Mouse (Mus musculus): ENCODE results near the gene Ephb1.
A peak's percentile ranks its signal among the peaks of the same experiment; 100 is the strongest.

Ephb1 gene

GRCm38 (mm10) chr9:102305432-102306100, 48.9 kb downstream of the Ephb1 start:
- DNase-seq (ENCODE audit: low spot score): no peak

- DNase-seq (ENCODE audit: low spot score): peak; percentile 32
Observed at GRCm38 (mm10) chr9:102304796-102305195, 49.7 kb downstream of the Ephb1 start.

GRCm38 (mm10) chr9:102303882-102304281, 50.6 kb downstream of the Ephb1 start:
- DNase-seq (ENCODE audit: low spot score): no peak

DNA sequence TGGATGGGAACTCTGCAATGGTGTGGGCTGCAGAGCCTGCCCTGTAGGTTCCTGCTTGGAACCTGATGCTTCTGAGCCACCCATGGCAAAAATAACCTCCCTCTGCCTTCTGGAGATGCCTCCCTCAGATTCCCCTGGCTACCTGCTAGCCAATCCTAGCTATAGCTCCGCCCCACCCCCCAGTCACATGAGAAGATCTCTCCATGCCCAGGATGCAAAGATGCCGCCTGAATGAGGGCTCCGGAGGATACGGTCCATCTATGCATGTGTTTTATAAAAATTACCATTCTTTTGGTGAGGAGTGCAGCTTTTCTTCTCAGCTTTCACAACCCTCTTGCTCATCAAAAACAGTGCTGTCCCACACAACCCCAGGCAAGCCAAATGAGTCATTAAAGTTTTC, 53.5 kb downstream of the Ephb1 start:
- no peak for DNase-seq (ENCODE audit: low spot score)

DNA sequence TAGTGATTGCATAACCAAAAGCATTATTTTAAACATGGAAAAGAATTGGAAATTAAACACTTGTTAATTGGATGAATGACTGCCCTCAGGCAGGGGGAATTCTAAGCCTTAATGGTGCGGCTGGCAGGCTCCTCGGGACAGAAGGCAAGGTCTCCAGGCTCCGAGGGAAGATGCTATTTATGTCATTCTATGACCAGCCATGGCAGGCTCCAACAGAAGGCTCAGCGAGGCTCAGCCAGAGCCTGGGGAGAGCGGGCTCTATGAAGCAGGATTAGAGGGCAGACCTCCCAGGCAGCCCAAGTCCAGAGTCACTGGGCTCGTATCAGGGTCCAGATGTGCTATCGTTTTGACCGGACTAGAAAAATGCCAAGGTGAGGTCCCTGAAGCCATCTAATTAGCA, 55.8 kb downstream of the Ephb1 start:
- no peak for DNase-seq (ENCODE audit: low spot score)

- DNase-seq (ENCODE audit: low spot score): no peak
Observed at GRCm38 (mm10) chr9:102297986-102298385, 56.5 kb downstream of the Ephb1 start.

GRCm38 (mm10) chr9:102297176-102297575, 57.3 kb downstream of the Ephb1 start:
- DNase-seq (ENCODE audit: low spot score): no peak

DNA sequence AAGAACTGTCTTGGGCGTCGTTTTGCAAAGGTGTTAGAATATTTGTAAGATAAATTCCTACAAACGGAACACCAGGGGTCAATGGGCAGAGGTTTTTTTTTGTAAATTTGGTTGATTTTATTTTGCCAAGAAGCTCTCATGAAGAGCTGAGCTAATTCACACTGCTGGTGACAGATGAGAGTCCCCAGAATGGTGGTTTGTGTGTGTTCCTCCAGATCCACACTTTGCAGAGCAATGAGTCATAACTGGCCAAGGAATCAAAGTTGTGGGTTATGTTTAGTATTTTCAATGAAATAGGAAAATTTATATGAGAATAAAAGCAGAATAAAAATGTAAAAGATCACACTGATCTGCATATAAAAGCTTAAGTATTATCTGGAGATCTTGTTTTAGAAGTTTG, 60.9 kb downstream of the Ephb1 start:
- no peak for DNase-seq (ENCODE audit: low spot score)

GRCm38 (mm10) chr9:102291230-102291629, 63.3 kb downstream of the Ephb1 start:
- no peak for DNase-seq (ENCODE audit: low spot score)

- no peak for DNase-seq (ENCODE audit: low spot score)
Observed at GRCm38 (mm10) chr9:102288356-102288755, 66.1 kb downstream of the Ephb1 start.

DNA sequence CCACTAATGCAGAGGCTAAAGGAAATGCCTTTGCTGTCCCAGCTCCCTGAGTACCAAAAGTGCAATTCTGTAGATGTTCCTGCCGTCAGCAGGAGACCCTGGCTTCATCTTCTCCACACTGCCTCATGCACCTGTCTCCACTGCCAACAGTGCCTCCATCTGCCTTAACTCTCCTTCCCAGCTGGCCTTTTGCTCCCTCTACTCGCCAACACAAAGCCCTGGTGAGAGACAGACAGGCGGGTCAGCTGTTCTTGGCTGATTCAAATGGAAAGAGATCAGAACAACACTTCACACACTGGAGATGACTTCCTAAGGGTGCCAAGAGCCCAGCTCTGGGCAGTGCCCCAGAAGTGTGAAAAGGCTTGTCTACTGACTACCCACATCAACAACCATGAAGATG, 78.6 kb downstream of the Ephb1 start:
- DNase-seq (ENCODE audit: low spot score): no peak

- no peak for DNase-seq (ENCODE audit: low spot score)
Observed at GRCm38 (mm10) chr9:102274016-102274415, 80.5 kb downstream of the Ephb1 start.

- DNase-seq (ENCODE audit: low spot score): no peak
Observed at GRCm38 (mm10) chr9:102273469-102273808, 81.1 kb downstream of the Ephb1 start.

DNA sequence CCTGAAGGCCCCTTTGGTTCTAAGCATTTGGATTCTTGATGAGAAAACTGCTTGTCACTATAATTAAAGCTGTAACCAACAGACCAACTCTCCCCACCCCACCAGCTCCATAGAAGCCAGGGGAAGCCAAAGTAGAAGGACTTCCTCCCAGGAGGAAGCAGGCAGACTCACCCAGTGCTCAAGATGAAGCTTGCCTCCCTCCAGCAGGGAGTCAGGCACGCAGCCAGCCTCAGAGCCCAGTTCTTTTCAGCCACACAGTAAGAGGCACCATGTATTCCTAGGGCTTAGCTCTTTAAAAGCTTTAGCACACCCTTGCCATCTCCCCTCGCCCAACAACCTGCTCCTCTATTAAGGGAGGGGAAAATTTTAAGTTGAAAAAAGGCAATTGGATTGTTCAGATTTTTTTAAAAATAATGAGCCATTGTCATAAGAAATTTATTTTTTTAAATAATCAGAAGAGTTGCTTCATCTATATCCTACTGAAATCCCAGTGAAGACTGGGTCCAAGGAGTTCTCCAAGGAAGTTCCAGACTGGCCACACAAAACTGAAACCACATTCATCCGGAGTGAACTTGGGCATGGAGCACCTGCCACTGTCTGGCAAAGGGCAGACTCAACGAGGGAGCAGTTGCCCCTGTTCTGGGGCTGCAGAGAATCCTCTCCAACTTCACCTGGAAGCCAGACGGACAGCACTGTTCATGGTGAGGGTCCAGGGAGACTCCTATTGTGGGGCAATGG, 81.6 kb downstream of the Ephb1 start:
- no peak for DNase-seq (ENCODE audit: low spot score)

DNA sequence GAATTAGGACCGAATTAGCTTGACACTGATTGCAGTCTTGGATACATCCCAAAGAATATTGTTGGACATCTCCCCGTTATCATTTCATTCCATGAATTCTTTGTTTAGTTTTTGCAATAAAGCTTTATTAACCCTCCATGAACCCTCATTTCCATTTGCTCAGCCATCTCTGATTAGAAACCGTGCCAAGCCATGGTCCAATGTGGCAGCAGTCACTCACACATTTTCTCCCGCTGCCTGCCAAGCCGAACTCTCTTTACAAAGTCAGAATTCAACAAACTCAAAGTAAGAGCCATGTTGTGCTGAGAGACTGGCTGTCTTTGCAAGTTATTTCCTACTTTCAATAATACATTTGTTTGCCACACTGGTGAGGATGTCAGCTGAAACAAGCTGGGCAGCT, 84.0 kb downstream of the Ephb1 start:
- DNase-seq (ENCODE audit: low spot score): no peak

- DNase-seq (ENCODE audit: low spot score): peak; percentile 28
Observed at GRCm38 (mm10) chr9:102267311-102268027, 87.0 kb downstream of the Ephb1 start.

- no peak for DNase-seq (ENCODE audit: low spot score)
Observed at GRCm38 (mm10) chr9:102263760-102264159, 90.7 kb downstream of the Ephb1 start.

GRCm38 (mm10) chr9:102262100-102262501, 92.4 kb downstream of the Ephb1 start:
- DNase-seq (ENCODE audit: low spot score): no peak

GRCm38 (mm10) chr9:102261511-102261910, 93.0 kb downstream of the Ephb1 start:
- no peak for DNase-seq (ENCODE audit: low spot score)

DNA sequence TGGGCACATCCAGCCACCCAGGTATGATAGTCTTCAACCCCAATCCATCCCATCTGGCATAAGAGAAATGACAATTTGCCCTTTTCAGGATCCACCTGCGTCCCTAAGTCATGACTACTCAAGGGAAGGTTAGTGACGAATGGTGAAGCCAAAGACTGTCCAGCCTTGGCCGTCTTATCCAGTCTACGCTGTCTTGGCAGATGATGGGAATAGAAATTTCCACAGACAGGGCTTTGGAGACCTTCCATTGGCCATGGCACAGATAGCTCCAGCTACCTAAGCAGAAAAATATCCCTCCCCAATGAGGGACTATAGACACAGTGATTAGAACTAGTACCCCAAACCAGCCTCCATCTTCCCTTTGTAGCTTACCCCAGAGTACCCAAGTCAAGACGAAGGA, 98.1 kb downstream of the Ephb1 start:
- DNase-seq (ENCODE audit: low spot score): no peak

DNA sequence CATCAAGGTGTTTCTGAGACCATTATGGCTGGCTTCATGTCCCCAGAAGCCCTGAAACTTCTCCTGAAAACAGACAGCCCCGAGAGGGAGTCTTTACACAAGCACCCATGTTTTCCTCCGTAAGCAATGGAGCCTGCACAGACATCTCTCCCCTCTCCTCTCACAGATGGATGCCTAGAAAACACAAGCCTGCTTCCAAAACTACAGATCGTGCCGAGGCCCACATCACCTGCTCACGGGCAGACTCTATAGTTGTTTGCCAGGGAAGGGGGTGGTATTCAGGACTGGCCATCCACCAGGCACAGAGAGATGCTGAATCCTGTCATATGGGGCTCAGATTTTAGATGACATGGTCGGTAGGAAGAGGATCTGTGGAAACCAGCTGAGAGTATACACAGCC, 98.7 kb downstream of the Ephb1 start:
- peak; percentile 23 for DNase-seq (ENCODE audit: low spot score)

DNA sequence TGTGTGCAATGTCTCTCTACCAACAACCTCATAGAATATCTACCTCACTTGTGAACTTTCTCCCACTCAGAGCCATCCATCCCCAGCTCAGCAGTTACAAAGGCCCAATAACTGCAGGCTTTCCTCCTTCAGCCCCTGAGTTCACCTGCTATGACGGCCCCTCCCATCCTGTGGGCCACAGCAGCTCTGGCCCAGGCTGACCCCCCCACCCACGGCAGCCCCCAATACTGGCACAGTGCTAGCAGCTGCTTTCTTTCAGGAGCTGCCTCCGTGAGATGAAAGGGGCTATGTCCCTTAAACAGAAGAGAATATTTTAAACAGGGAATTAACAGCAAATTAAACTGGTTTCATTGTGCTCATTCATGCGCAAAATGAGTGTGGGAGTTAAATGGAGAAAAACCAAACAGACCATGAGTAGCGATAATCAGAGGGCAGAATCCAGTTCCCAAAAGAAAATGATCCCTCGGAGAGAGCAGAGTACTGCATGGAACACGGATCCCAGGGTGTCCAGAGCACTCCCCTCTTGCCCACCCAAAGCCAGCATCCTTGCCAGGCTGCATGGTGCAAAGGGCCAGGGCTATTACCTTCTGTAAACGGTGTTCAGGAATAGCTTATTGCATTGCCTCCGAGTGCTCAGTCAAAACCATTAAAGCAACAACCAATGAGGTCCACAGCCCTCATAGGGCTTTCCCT, 105.2 kb downstream of the Ephb1 start:
- no peak for DNase-seq (ENCODE audit: low spot score)

DNA sequence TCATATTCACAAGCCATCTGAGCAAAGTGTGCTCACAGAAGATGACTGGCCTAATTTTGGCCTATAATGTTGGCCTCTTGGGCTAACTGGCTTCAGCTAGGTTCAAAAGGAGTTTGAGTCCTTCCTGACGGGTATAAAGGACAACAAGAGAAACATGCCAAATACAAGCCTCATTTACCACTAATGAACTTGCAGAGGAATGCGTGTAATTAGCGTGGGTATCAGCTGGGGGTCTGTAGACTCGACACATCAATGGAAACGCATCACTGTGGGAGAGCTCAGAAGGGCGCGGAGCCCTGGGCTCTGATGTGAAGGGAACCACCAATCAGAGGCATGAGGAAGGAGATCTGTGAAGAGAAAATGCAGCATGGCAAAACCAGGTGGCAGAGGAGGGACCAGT, 108.9 kb downstream of the Ephb1 start:
- no peak for DNase-seq (ENCODE audit: low spot score)
